Mouse (Mus musculus) heart, adult 11 months (tissue): ENCODE data around the gene Ap1m1.
A peak's percentile ranks its signal among the peaks of the same experiment; 100 is the strongest.

ENCODE experiments used
- DNase-seq: peaks from one replicate; pipeline ENCODE4 v3.0.0; 2022

Ap1m1 gene

GRCm38 (mm10) chr8:72239499-72240402 lies at the start of gene Ap1m1:
TSS of gene Ap1m1 (plus strand) at chr8:72240018.
- DNase-seq, result peak; percentile 100

DNA sequence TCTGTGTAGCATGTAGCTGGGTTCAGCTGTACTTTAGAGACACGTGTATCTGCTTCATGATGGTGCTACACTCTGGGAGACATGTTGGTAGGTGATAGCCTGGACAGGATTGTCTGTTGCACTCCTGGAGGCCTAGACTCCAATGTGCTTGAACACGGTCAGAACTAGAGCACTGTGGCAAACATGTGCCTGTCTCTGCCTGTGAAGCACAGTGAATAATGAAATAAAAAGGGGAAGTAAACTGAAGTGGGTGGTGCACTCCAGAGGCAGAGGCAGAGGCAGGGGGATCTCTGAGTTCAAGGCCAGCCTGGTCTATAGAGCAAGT lies 49.6 kb upstream of the Ap1m1 start:
- DNase-seq, result no peak

GRCm38 (mm10) chr8:72192065-72192464 lies 47.8 kb upstream of the Ap1m1 start:
- no peak for DNase-seq

DNA sequence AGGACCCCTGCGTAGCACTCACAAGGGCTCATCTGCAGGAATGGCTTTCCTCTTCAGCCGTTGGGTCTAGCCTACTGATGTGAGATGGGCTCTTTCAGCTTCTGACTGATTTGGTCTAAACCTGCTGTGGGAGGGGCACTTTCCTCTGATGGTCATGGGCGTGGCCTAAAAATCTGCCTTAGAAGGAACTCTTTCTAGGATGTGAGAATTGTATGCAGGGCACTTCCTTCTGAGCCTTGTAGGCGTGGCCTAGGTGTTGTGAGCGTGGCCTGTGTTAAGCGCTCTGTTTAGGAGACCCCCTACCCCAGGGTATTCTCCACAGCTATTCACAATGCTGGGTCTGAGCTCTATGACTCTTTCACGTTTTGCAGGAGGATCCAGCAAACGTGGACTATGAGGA lies 41.8 kb upstream of the Ap1m1 start:
- DNase-seq, result no peak

- DNase-seq, result peak; percentile 65
Measured at GRCm38 (mm10) chr8:72208582-72208981, 31.2 kb upstream of the Ap1m1 start.

- peak; percentile 83 for DNase-seq
Measured at GRCm38 (mm10) chr8:72210222-72210621, 29.6 kb upstream of the Ap1m1 start.

- DNase-seq, result peak; percentile 80
Measured at GRCm38 (mm10) chr8:72210710-72211109, 29.1 kb upstream of the Ap1m1 start.

- DNase-seq, result peak; percentile 75
Measured at GRCm38 (mm10) chr8:72211846-72212245, 28.0 kb upstream of the Ap1m1 start.

- peak; percentile 91 for DNase-seq
Measured at GRCm38 (mm10) chr8:72212751-72213150, 27.1 kb upstream of the Ap1m1 start, which contains the start of gene Cib3. TSS of gene Cib3 (minus strand) at chr8:72212837.

DNA sequence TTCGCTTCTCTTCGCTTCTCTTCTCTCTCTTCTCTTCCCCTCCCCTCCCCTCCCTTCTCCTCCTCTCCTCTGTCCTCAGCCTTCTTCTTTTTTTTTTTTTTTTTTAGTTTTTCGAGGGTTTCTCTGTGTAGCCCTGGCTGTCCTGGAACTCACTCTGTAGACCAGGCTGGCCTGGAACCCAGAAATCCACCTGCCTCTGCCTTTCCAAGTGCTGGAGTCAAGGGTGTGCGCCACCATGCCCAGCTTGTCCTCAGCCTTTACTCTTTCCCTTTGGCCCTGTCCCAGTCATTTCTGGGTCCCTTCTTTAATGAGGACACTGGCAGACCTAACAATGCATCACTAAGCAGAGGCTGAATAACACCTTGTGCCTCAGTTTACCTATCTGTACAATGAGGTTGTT lies 26.3 kb upstream of the Ap1m1 start, which contains the start of gene Gm11034:
TSS of gene Gm11034 (minus strand) at position 101 of the 400 bp plus-strand sequence.
- peak; percentile 55 for DNase-seq

GRCm38 (mm10) chr8:72215060-72215459 lies 24.8 kb upstream of the Ap1m1 start:
- DNase-seq, result peak; percentile 84

GRCm38 (mm10) chr8:72215871-72216270 lies 23.9 kb upstream of the Ap1m1 start:
- DNase-seq, result peak; percentile 56

GRCm38 (mm10) chr8:72218781-72219540 lies 20.9 kb upstream of the Ap1m1 start:
- no peak for DNase-seq

- peak; percentile 99 for DNase-seq
Measured at GRCm38 (mm10) chr8:72219541-72220363, 20.1 kb upstream of the Ap1m1 start, which contains the start of gene Fam32a. TSS of gene Fam32a (plus strand) at chr8:72219730.

DNA sequence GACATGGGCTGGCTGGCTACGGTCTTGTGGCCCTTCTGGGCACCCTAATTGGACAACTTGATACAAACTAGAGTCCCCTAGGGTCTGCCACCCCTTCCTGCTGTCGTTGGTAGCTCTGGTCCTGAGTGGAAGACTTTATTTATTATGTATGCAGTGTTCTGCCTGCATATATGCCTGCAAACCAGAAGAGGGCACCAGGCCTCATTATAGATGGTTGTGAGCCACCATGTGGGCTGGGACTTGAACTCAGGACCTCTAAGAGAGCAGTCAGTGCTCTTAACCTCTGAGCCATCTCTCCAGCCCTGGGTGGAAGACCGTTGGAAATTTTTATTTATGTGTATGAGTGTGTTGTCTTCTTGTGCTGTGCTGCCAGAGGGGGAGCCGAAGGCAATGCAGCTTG lies 19.1 kb upstream of the Ap1m1 start:
- DNase-seq, result no peak

- DNase-seq, result peak; percentile 89
Measured at GRCm38 (mm10) chr8:72222656-72223055, 17.2 kb upstream of the Ap1m1 start.

GRCm38 (mm10) chr8:72240403-72240763 lies 565 bp downstream of the Ap1m1 start:
- DNase-seq, result no peak

DNA sequence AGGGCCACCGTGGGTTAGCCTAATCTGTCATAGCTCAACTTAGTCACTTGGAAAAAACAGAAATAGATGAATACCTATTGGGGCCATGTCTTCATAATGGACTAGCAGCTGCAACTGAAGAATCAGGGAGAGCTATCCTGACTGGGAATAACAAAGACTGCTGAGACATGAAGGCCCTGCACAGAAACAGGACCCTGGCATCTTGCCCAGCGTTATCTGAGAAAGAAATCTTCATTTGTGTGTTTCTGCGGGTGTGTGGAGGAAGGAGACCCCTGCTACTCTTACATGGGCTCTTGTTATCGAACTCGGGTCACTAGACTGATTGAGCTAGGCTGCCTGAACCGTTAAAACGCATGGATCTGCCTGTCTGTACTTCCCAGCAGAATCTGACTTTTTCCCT lies 1.1 kb downstream of the Ap1m1 start:
- peak; percentile 90 for DNase-seq

GRCm38 (mm10) chr8:72242226-72242625 lies 2.4 kb downstream of the Ap1m1 start:
- DNase-seq, result peak; percentile 94

DNA sequence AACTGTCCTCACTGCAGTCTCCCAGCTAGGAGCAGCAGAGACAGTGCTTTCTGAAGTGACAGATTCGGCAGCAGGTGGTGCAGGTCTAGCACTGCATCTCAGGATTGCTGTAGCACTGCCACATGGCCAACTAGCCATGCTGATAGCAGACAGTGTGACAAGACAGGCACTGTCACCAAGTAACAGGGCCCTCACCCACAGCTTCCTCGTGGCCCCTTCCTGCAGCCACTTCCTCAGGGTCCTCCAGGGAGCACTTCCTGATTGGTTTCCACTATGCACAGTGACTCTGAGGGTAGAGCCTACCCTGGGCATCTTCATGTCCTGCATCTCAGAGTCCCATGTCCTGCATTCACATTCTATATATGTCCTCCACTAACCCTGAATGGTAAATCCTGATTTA lies 4.8 kb downstream of the Ap1m1 start:
- peak; percentile 95 for DNase-seq

DNA sequence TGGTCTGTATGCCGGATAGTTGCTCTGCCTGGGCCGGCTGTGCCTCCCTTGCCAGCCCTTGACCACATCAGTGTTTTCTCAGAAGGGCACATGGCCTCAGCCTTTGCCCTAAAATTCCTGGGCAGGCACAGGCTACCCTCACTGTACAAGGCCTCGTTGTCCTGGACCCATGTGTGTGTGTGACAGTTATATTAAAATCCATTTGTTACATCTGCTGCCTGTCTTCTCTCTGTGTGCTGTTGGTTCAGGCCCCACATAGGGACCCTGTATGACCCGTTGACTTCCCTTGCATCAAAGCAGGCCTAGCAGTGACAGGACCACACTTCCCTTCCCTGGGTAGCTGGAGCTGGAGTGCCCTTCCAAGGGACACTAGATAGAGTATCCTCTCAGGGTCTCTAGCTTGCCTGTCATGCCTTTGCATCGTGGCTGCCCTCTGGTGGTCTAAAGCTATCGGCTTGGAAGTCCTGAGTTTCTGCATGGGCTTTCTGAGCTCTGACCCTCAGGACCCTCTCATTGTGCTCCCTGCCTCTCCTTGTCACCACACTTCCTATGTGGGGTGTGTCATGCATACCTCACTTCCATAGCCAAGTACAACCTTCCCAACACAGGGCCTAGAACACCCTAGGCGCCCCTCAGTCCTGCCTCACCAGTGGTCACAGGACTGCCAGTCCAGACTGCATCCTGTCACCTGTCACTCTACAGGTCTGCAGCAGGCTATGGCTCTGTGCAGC lies 17.5 kb downstream of the Ap1m1 start:
- DNase-seq, result peak; percentile 90

GRCm38 (mm10) chr8:72257902-72258238 lies 18.1 kb downstream of the Ap1m1 start:
- DNase-seq, result peak; percentile 91
